Comparison of ENCODE assay signal across 23 mouse cellular contexts in the genomic region with DNA sequence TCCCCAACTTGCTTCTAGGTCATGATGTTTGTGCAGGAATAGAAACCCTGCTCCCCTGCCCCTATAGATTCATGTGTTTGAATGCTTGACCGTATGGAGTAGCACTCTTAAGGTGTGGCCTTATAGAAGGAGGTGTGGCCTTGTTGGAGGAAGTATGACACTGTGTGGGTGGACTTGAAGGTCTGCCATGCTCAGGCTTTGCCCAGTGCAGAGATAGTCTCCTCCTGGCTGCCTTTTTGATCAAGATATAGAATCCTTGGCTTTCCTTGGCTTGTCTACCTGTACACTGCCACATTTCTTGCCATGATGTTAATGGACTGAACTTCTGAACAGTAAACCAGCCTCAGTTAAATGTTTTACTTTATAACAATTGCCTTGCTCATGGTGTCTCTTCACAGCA. TPM values are rescaled to one million over a fixed set of nuclear protein-coding genes. Genes with fewer than 3 reads are reported as not detected.
"Had no signal": no experiment of that assay in that cellular context is flagged by ENCODE, and none has a peak within 500 bp of the region (broad histone marks: within the 10 kb centered on the region; RNA-seq: fewer than 3 reads in every experiment).

No protein-coding gene starts in this region.

- ATAC-seq: hindbrain, embryonic 16.5 days; hindbrain, postnatal 0 days; inflammation-experienced regulatory T-cells, adult 6 months; intestine, embryonic 15.5 days; intestine, embryonic 16.5 days; intestine, postnatal 0 days had no signal

- DNase-seq: heart, postnatal 10 days; heart, postnatal 14 days; heart, postnatal 36 days; heart, postnatal 4 days; kidney, adult 11 months; kidney, adult 18-20 months; kidney, adult 2 months; kidney, adult 8-10 months; kidney, adult 9 months; kidney, postnatal 10 days; kidney, postnatal 14 days; kidney, postnatal 25 days; kidney, postnatal 36 days; kidney, postnatal 4 days; layer of hippocampus, adult 9-11 months; layer of hippocampus, postnatal 36 days had no signal

RNA-seq across cellular contexts. Expression of gene Adgb, which starts 8.0 kb away (rescaled TPM):
- total RNA-seq: heart, postnatal 10 days; hematopoietic stem cell, adult 5-6 weeks had no signal
